Mouse (Mus musculus): ENCODE results near the gene Gsta4.

DNA sequence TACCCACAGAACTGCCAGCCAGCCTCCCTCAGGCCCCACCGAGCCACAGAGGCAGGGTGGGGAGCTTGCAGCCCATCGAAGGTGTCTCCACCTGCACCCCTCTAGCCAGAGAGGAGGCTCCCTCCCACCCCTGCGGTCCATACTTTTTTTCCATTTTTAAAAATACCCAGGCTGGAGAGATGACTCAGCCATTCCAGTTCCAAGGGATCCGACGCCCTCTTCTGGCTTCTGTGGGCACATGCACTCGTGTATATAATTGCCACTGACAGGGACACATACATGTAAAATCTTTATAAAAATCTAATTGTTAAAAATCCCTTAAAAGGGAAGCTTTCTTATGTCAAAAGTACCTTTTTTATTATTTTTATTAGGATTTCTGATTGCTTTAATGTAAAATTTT, 13.7 kb upstream of the Gsta4 start:
- no peak for TF ChIP-seq CTCF (IDR thresholded peaks at IDR 0.05; ENCODE audit: borderline replicate concordance, insufficient read depth, low read length)
- no peak for TF ChIP-seq POLR2A (IDR thresholded peaks at IDR 0.05; ENCODE audit: low read depth, low read length)

Measured in embryonic fibroblast, embryonic 13.5 days (primary cell).